Mouse (Mus musculus) limb, embryonic 10.5 days (tissue): ENCODE data around the gene Npsr1. TPM values are rescaled to one million over a fixed set of nuclear protein-coding genes. Genes with fewer than 3 reads are reported as not detected.

Source experiments
- DNase-seq: peaks from one replicate; pipeline ENCODE4 v3.0.0-alpha.2; 2017; ENCODE audit warnings: low spot score
- H3K27ac ChIP-seq: fragments of 300-500 bp; sonication (generic); 2 replicates; pipeline ENCODE4 v1.5.1; 2016; ENCODE audit warnings: mild to moderate bottlenecking
- H3K27me3 ChIP-seq: fragments of 300-500 bp; sonication (generic); 2 replicates; pipeline ENCODE4 v1.6.1; 2016; ENCODE audit warnings: low read depth, mild to moderate bottlenecking; ENCODE audit not compliant: poor library complexity, severe bottlenecking
- H3K36me3 ChIP-seq: fragments of 300-500 bp; sonication (generic); 2 replicates; pipeline ENCODE4 v1.6.1; 2016; ENCODE audit warnings: mild to moderate bottlenecking, moderate library complexity
- H3K4me1 ChIP-seq: fragments of 300-500 bp; sonication (generic); 2 replicates; pipeline ENCODE4 v1.6.1; 2016
- H3K4me3 ChIP-seq: fragments of 300-500 bp; sonication (generic); 2 replicates; pipeline ENCODE4 v1.5.1; 2016; ENCODE audit warnings: mild to moderate bottlenecking, moderate library complexity
- H3K9me3 ChIP-seq: fragments of 300-500 bp; sonication (generic); replicated peaks from 2 replicates; pipeline ENCODE4 v1.6.1; 2016; ENCODE audit warnings: mild to moderate bottlenecking
- WGBS: fragments of 180-500 bp; shearing (Covaris S2); methylation state at CpG from one replicate; pipeline ENCODE4 v1.1.7; 2016; 5-methylcytosine and 5-hydroxymethylcytosine counted together
- polyA plus RNA-seq: library from polyadenylated mRNA; unstranded; fragments of >200 nt; fragmentation: Nextera tagmentation; extraction: Ambion mirVana; gene quantifications from 2 replicates; pipeline ENCODE4 v1.2.1, GENCODE M21; 2016

Gene Npsr1
- polyA plus RNA-seq, 1 experiment from 2014 or later = not detected

- no peak overlapping the region for H3K27ac ChIP-seq
- H3K9me3 ChIP-seq = no peaks in the 10 kb centered on the region
- no peaks in the 10 kb centered on the region for H3K27me3 ChIP-seq
- H3K4me1 ChIP-seq = no peaks in the 10 kb centered on the region
- WGBS = 69% methylated on average over 3 of the region's 3 CpGs
- DNase-seq = no peak
- no peak overlapping the region for H3K4me3 ChIP-seq
- H3K36me3 ChIP-seq = no peaks in the 10 kb centered on the region
Observed at GRCm38 (mm10) chr9:24341321-24341720, 243.5 kb downstream of the Npsr1 start.

- Histone ChIP-seq H3K4me1 (no peaks in the 10 kb centered on the region), H3K4me3 (no peak overlapping the region), H3K27ac (no peak overlapping the region), H3K9me3 (no peaks in the 10 kb centered on the region), H3K36me3 (no peaks in the 10 kb centered on the region), H3K27me3 (no peaks in the 10 kb centered on the region)
- 30% methylated on average over 1 of the region's 1 CpGs for WGBS
- DNase-seq = no peak
Observed at GRCm38 (mm10) chr9:24347011-24347410, 249.2 kb downstream of the Npsr1 start.

GRCm38 (mm10) chr9:24349510-24349909 lies 251.7 kb downstream of the Npsr1 start:
- no peak for DNase-seq
- 89% methylated on average over 2 of the region's 2 CpGs for WGBS
- Histone ChIP-seq H3K9me3 (no peaks in the 10 kb centered on the region), H3K4me3 (no peak overlapping the region), H3K36me3 (no peaks in the 10 kb centered on the region), H3K4me1 (no peaks in the 10 kb centered on the region), H3K27me3 (no peaks in the 10 kb centered on the region), H3K27ac (no peak overlapping the region)

- no peak for DNase-seq
- no peaks in the 10 kb centered on the region for H3K4me1 ChIP-seq
- 92% methylated on average over 3 of the region's 3 CpGs for WGBS
- no peaks in the 10 kb centered on the region for H3K27me3 ChIP-seq
- H3K9me3 ChIP-seq = no peaks in the 10 kb centered on the region
- no peak overlapping the region for H3K27ac ChIP-seq
- no peaks in the 10 kb centered on the region for H3K36me3 ChIP-seq
- H3K4me3 ChIP-seq = no peak overlapping the region
Observed at GRCm38 (mm10) chr9:24351402-24351801, 253.6 kb downstream of the Npsr1 start.
